In the genomic region with DNA sequence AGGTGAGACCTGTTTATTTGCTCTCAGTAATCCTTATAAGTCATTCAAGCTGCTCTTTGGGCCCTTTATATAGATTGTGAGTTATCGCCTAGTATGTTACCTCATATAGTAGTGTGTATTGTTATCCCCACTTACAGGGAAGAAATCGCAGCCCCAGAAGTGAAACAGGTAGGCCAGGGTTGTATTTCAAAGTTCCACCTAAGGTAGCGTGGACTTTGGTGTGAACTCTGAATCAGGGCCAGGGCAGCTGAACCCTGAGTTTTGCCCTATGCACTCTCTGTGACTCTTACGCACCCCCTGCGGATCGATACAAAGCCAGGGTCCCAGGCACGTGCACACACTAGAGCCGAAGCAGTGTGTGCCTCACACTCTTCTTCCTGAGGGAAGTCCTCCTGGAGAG, we compare ENCODE assay signal across 23 mouse cellular contexts. TPM values are rescaled to one million over a fixed set of nuclear protein-coding genes. Genes with fewer than 3 reads are reported as not detected.
"Had no signal": no experiment of that assay in that cellular context is flagged by ENCODE, and none has a peak within 500 bp of the region (broad histone marks: within the 10 kb centered on the region; RNA-seq: fewer than 3 reads in every experiment).

No protein-coding gene starts in this region.

- ATAC-seq: hindbrain, postnatal 0 days; lung, postnatal 0 days; midbrain, embryonic 13.5 days had no signal

- DNase-seq: kidney, adult 11 months; kidney, postnatal 25 days; layer of hippocampus, adult 9-11 months; layer of hippocampus, postnatal 36 days; liver, embryonic 13.5 days; lung, adult 2 months; lung, postnatal 36 days; retina, postnatal 1 day; right cerebral cortex, postnatal 14 days; thymus, postnatal 36 days had no signal

- H3K9ac ChIP-seq: kidney, embryonic 15.5 days; limb, embryonic 12.5 days; liver, embryonic 13.5 days; midbrain, embryonic 13.5 days had no signal

- H3K9me3 ChIP-seq: kidney, embryonic 15.5 days; limb, embryonic 12.5 days; liver, embryonic 13.5 days; midbrain, embryonic 13.5 days had no signal

- H3K4me2 ChIP-seq: kidney, embryonic 15.5 days; limb, embryonic 12.5 days; liver, embryonic 13.5 days; midbrain, embryonic 13.5 days had no signal

- H3K27me3 ChIP-seq: limb, embryonic 12.5 days; liver, embryonic 13.5 days; midbrain, embryonic 13.5 days had no signal

- H3K4me1 ChIP-seq: limb, embryonic 12.5 days had no signal

- H3K4me3 ChIP-seq: kidney, embryonic 15.5 days; limb, embryonic 12.5 days; liver, embryonic 13.5 days; midbrain, embryonic 13.5 days had no signal

- H3K27ac ChIP-seq: hindbrain, postnatal 0 days; kidney, embryonic 15.5 days; limb, embryonic 12.5 days; liver, embryonic 13.5 days; midbrain, embryonic 13.5 days had no signal

- H3K36me3 ChIP-seq: kidney, embryonic 15.5 days; limb, embryonic 12.5 days; liver, embryonic 13.5 days; midbrain, embryonic 13.5 days had no signal

RNA-seq across cellular contexts. Expression of a gene that starts 37.2 kb away (rescaled TPM):
- total RNA-seq: hindbrain, postnatal 0 days; layer of hippocampus, adult 18-20 months; layer of hippocampus, postnatal 36 days; left cerebral cortex, adult 8-10 months; left cerebral cortex, postnatal 36 days; megakaryocyte progenitor cell, adult 5-6 weeks; midbrain, postnatal 0 days; neutrophil, adult 5-6 weeks had no signal
- polyA plus RNA-seq: hindbrain, postnatal 0 days; limb, embryonic 12.5 days; midbrain, postnatal 0 days; neural tube, embryonic 11.5 days; testis, adult 2 months had no signal
